Mouse (Mus musculus) Patski (cell line): ENCODE data around the gene Hopx. TPM values are rescaled to one million over a fixed set of nuclear protein-coding genes. Genes with fewer than 3 reads are reported as not detected.

ENCODE experiments used
- ATAC-seq: fragments of 100-300 bp; one replicate; pipeline ENCODE4 v1.8.0; 2021
- CTCF ChIA-PET: fragments of 350-600 bp; sonication (Branson Sonifier 250); formaldehyde crosslinking; loops from one replicate; lab custom pipeline; 2022; ENCODE audit warnings: inconsistent platforms; lab: Charles Lee
- POLR2A ChIA-PET: fragments of 350-600 bp; sonication (Branson Sonifier 250); formaldehyde crosslinking; loops from one replicate; lab custom pipeline; 2022; ENCODE audit warnings: antibody characterized with exemption, inconsistent platforms; lab: Charles Lee
- DNase-seq: peaks from one replicate; pipeline ENCODE4 v3.0.0-alpha.2; 2011; ENCODE audit warnings: low read depth, low spot score
- H3K27me3 ChIP-seq: fragments of 371-371 bp; one replicate; pipeline ENCODE4 v1.5.1; 2021
- CTCF ChIP-seq: fragments of 100-300 bp; IDR thresholded peaks from one replicate; pipeline ENCODE4 v1.5.1; 2021
- in situ Hi-C: fragments of 300-500 bp; cut with MboI; formaldehyde crosslinking; loops from 3 replicates; pipeline ENCODE4 v1.11.1; 2018; ENCODE audit warnings: low pct_unique_long_range_greater_than_20kb, mixed read lengths
- polyA plus RNA-seq: library from polyadenylated mRNA; unstranded; gene quantifications from one replicate; pipeline ENCODE4 v1.2.3, GENCODE M21; 2021

Hopx gene
- not detected for polyA plus RNA-seq

DNA sequence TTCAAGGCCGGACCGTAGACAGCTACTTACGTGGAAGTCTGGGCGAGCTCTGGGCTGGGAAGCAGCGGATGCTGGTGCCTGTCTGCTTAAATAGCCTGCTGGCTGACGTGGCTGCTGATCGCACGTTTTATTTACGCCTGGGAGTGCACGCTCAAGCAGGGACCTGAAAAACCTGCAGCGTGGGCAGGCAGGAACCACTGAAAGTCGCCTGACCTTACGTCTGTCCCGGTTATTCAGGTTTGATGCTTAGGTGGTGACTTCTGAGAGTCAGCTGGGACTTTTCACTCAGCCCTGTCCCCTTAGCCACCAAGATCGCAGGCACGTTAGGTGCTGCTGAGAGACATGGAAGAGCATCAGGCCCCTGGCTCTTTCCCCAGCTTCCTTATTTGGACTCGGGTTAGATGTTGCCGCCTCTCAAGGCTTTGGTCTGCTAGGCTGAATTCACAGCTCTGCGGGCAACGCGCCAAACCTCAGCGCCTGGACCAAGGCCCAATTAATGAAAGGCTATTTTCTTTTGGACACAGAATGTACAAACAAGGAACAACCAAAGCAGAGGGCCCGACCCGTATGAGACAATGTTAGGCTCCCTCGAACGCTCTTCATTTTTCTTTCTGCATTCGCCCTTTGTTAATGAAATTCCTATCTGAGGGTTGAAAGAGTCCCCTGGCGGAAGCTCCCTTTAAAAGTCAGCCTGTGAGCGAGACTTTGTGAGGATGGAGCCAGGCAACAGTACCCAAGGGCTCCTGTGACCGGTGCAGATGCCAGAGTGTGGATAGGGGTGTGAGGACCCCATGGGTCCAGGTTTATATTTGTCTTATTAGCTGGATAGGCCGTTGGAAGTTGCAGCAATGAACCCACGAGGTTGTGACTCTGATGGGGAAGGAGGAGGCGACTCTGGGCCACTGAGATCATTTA is at the start of gene Hopx:
Hopx (minus strand) TSS at position 305 of the 915 bp plus-strand sequence.
- no peak for DNase-seq
- CTCF ChIA-PET, result no interaction called here
- TF ChIP-seq CTCF, result no peak

GRCm38 (mm10) chr5:77163597-77163996 is 48.7 kb upstream of the Hopx start:
- no peak for TF ChIP-seq CTCF
- in situ Hi-C loops, result no loop called here

More for the DNA sequence above, at the start of gene Hopx:
- H3K27me3 ChIP-seq, result peaks cover 20% of the 10 kb centered on the region
- POLR2A ChIA-PET, result no interaction called here
- ATAC-seq, result no peak
- in situ Hi-C loops, result no loop called here

GRCm38 (mm10) chr5:77162566-77162965 is 47.6 kb upstream of the Hopx start:
- no peak for TF ChIP-seq CTCF
- DNase-seq (no peak), ATAC-seq (no peak)
- POLR2A ChIA-PET, result no interaction called here
- H3K27me3 ChIP-seq, result peaks cover 8% of the 10 kb centered on the region
- CTCF ChIA-PET, result no interaction called here
- in situ Hi-C loops, result no loop called here

More at GRCm38 (mm10) chr5:77163597-77163996, 48.7 kb upstream of the Hopx start:
- H3K27me3 ChIP-seq, result peaks cover 6% of the 10 kb centered on the region
- DNase-seq (no peak), ATAC-seq (no peak)
- ChIA-PET POLR2A (no interaction called here), CTCF (interaction anchor here (0.8 kb wide), 1 partner anchor 34 kb away, joined by 3 read pairs; no protein-coding TSS in a partner anchor)

GRCm38 (mm10) chr5:77157777-77158540 is 43.0 kb upstream of the Hopx start:
- ChIA-PET CTCF (no interaction called here), POLR2A (no interaction called here)
- TF ChIP-seq CTCF, result no peak
- peaks cover 6% of the 10 kb centered on the region for H3K27me3 ChIP-seq
- DNase-seq, result no peak
- in situ Hi-C loops, result no loop called here
- ATAC-seq, result no peak

DNA sequence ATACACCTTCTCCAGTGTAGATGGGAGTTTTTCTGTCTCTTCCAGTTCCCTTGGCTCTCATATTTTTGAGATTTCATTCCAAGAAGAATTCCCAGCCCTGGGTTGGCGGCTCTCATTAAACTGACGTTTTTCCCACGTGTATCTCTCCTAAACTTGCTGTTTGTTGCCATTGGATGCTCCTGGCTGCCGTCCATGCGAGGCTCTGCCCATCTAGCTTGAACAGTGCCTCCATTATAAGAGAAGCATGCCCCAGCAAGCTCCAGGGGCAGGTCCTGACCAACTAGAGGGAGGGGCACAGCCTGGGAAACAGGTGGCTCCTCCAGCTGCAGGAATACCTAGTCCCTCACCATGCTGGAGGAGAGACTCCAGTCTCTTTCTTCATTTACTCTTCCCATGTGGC is 42.0 kb upstream of the Hopx start:
- ChIA-PET POLR2A (interaction anchor here (0.6 kb wide), 1 partner anchor 9 kb away, joined by 4 read pairs; no protein-coding TSS in a partner anchor), CTCF (no interaction called here)
- TF ChIP-seq CTCF, result no peak
- H3K27me3 ChIP-seq, result peaks cover 6% of the 10 kb centered on the region
- DNase-seq, result no peak
- in situ Hi-C loops, result no loop called here
- ATAC-seq, result no peak

- CTCF ChIA-PET, result interaction anchor here (0.7 to 1.3 kb wide), 3 partner anchors 13 to 94 kb away, joined by 3 to 5 read pairs (median 4); no protein-coding TSS in a partner anchor
- peaks cover 13% of the 10 kb centered on the region for H3K27me3 ChIP-seq
- ATAC-seq (no peak), DNase-seq (no peak)
- TF ChIP-seq CTCF, result no peak
- POLR2A ChIA-PET, result no interaction called here
- in situ Hi-C loops, result no loop called here
These were observed 40.6 kb upstream of the Hopx start for GRCm38 (mm10) chr5:77155526-77155925.

DNA sequence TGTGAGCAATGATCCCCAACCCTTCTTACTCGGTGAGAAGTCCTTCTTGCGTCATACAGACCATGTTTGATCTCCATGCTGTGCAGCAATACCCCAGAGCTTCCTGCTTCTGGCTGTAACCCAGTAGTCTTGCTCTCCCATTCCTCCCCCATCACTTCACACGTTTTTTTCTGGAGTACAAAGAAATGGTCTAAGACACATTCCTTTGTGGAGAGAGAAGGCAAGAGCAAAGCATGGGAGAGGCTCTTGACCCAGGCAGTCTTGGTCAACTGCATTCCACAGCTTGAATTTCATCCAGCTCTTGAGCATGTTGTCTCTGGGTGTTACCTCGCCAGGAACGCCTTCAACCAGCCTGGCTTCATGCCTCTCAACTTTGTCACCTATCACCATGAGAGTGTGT is 39.9 kb upstream of the Hopx start:
- ChIA-PET POLR2A (no interaction called here), CTCF (interaction anchor here (1.3 kb wide), 1 partner anchor 13 kb away, joined by 5 read pairs; no protein-coding TSS in a partner anchor)
- peaks cover 13% of the 10 kb centered on the region for H3K27me3 ChIP-seq
- in situ Hi-C loops, result no loop called here
- ATAC-seq (no peak), DNase-seq (no peak)
- TF ChIP-seq CTCF, result no peak

DNA sequence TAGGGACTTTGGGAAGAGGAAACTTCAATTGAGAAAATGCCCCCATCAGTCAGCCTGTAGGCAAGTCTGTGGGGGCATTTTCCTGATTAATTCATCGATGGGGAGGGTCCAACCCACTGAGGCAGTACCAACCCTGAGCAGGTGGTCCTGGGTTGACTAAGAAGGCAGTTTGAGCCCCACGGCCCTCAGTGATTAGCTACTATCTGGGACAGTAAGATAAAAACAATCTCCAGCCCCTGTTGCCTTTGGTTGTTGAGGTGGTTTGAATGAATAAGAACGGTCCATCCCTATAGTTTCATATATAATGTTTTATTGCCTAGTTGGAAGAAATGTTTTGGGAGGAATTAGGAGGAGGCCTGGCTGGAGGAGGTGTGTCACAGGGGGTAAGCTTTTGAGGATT is 36.8 kb upstream of the Hopx start:
- DNase-seq (no peak), ATAC-seq (no peak)
- ChIA-PET CTCF (interaction anchor here (1.3 to 1.6 kb wide), 2 partner anchors 18 to 39 kb away, joined by 3 to 4 read pairs; no protein-coding TSS in a partner anchor), POLR2A (no interaction called here)
- in situ Hi-C loops, result no loop called here
- H3K27me3 ChIP-seq, result peaks cover 17% of the 10 kb centered on the region
- no peak for TF ChIP-seq CTCF

GRCm38 (mm10) chr5:77151075-77151474 is 36.2 kb upstream of the Hopx start:
- ATAC-seq (no peak), DNase-seq (no peak)
- ChIA-PET CTCF (no interaction called here), POLR2A (no interaction called here)
- H3K27me3 ChIP-seq, result peaks cover 17% of the 10 kb centered on the region
- in situ Hi-C loops, result no loop called here
- TF ChIP-seq CTCF, result no peak

DNA sequence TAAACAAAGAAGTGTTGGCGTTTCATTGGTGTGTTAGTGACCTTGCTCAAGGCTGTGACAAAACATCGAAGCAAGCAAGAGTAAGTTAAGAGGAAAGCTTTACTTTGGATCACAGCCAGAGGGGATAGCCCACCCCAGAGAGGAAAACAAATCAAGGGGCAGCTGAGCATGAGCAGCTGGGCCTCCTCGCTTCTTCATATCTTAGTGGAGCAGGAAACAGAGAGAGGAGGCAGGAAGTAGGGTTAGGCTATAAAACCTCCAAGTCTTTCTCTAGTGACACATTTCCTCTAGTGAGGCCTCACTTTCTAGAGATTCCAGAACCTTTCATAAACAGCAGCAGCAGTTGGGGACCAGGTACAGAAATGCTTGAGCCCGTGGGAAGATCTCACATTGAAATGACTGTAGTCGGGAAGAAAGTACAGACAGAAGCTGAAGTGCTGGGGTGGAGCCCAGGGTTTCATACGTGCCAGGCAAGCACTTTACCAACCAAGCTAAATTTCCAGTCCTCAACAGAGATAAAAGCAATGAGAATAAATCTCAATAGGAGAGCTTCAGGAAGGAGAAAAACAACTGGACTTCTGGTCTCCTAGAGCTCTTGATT is 33.2 kb upstream of the Hopx start:
- ATAC-seq (no peak), DNase-seq (no peak)
- CTCF ChIA-PET, result interaction anchor here (1.1 kb wide), 1 partner anchor 25 kb away, joined by 3 read pairs; no protein-coding TSS in a partner anchor
- in situ Hi-C loops, result no loop called here
- H3K27me3 ChIP-seq, result peaks cover 21% of the 10 kb centered on the region
- POLR2A ChIA-PET, result interaction anchor here (0.6 kb wide), 1 partner anchor 9 kb away, joined by 4 read pairs; no protein-coding TSS in a partner anchor
- no peak for TF ChIP-seq CTCF
